Mouse (Mus musculus) embryonic facial prominence, embryonic 12.5 days (tissue): ENCODE results near the gene Phf7. TPM values are rescaled to one million over a fixed set of nuclear protein-coding genes. Genes with fewer than 3 reads are reported as not detected.

Source experiments
- ATAC-seq: fragments of 200-750 bp; cut with Nextera tagmentation; 2 replicates; pipeline ENCODE4 v1.8.0; 2017; ENCODE audit not compliant: insufficient number of reproducible peaks, insufficient read depth, low FRiP score, low TSS enrichment
- H3K27ac ChIP-seq: fragments of 300-500 bp; sonication (generic); 2 replicates; pipeline ENCODE4 v1.5.1; 2016; ENCODE audit warnings: mild to moderate bottlenecking
- H3K27me3 ChIP-seq: fragments of 300-500 bp; sonication (generic); 2 replicates; pipeline ENCODE4 v1.6.1; 2016; ENCODE audit warnings: mild to moderate bottlenecking, moderate library complexity
- H3K36me3 ChIP-seq: fragments of 300-500 bp; sonication (generic); 2 replicates; pipeline ENCODE4 v1.6.1; 2016; ENCODE audit warnings: mild to moderate bottlenecking
- H3K4me1 ChIP-seq: fragments of 300-500 bp; sonication (generic); 2 replicates; pipeline ENCODE4 v1.6.1; 2016
- H3K4me2 ChIP-seq: fragments of 300-500 bp; sonication (generic); replicated peaks from 2 replicates; pipeline ENCODE4 v1.6.1; 2016; ENCODE audit warnings: mild to moderate bottlenecking, moderate library complexity
- H3K4me3 ChIP-seq: fragments of 300-500 bp; sonication (generic); 2 replicates; pipeline ENCODE4 v1.5.1; 2016; ENCODE audit warnings: mild to moderate bottlenecking
- H3K9ac ChIP-seq: fragments of 300-500 bp; sonication (generic); 2 replicates; pipeline ENCODE4 v1.6.1; 2016; ENCODE audit warnings: mild to moderate bottlenecking, moderate library complexity
- H3K9me3 ChIP-seq: fragments of 300-500 bp; sonication (generic); 2 replicates; pipeline ENCODE4 v1.6.1; 2016; ENCODE audit warnings: mild to moderate bottlenecking, moderate library complexity
- WGBS: fragments of 180-500 bp; shearing (Covaris S2); methylation state at CpG from one replicate; pipeline ENCODE4 v1.1.7; 2016; 5-methylcytosine and 5-hydroxymethylcytosine counted together
- polyA plus RNA-seq: library from polyadenylated mRNA; unstranded; fragments of >200 nt; fragmentation: Nextera tagmentation; extraction: Ambion mirVana; gene quantifications from 2 replicates; pipeline ENCODE4 v1.2.1, GENCODE M21; 2016

The Phf7 gene
- polyA plus RNA-seq = 13.1 and 13.6 TPM in 2 replicates

DNA sequence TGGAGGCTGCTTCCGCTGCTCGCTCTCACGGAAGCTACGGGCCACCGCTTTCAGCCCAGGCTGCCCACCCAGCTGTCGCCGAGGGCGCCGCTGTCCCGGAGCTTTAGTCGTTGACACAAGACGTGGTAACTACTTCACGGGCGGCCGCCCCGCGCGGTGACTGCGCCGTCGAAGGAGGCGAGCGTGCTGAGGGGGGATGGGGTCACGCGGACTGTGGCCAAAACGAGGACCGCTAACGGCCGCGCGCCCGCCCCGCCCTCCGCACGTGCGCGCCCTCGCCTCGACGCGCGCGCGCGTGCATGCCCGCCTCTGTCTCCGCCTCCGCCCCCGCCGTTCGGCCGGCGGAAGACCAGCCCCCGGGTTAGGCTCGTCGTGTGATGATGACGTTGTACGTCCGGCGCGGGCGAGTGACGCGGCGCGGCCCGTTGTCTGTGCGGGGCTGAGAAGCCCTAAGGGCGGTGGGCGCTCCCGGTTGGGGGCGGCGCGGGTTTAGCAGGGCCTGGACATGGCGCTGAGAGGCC is at the start of gene Phf7, which contains the start of gene Bap1:
Gene Phf7, minus strand, starts transcription at position 234 of the 521 bp plus-strand sequence.
Gene Bap1, plus strand, starts transcription at position 367 of the 521 bp plus-strand sequence.
- Histone ChIP-seq H3K36me3 (peaks cover 35% of the 10 kb centered on the region), H3K9ac (peak within 1 kb of the TSS; percentile 98), H3K27ac (peak within 1 kb of the TSS; percentile 91), H3K9me3 (no peaks in the 10 kb centered on the region), H3K4me2 (peak within 1 kb of the TSS; percentile 85), H3K4me3 (peak within 1 kb of the TSS; percentile 82), H3K27me3 (no peaks in the 10 kb centered on the region), H3K4me1 (peaks cover 11% of the 10 kb centered on the region)
- ATAC-seq = peak; percentile 87
- WGBS = under 1% methylated on average over 75 of the region's 75 CpGs

DNA sequence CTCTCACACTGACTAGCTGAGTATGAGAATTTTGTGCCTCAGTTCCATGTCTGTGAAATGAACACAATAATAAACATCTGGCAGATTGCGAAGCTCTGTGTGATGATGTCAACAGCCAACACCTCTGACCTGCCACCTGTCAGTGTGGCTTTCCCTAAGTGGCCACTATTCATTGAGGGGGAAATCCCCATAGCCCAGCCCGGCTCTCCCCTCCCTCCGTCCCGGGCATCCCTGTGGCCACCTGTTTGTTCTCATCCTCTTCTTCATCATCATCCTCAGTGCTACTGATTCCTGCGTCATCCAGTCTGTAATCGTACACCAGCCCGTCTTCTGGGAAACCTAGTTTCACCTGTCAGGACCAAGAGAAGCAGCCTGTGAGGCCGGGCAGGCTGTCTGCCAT is 34.6 kb upstream of the Phf7 start:
- Histone ChIP-seq H3K27ac (no peak overlapping the region), H3K36me3 (no peaks in the 10 kb centered on the region), H3K4me1 (no peaks in the 10 kb centered on the region), H3K4me3 (no peak overlapping the region), H3K9me3 (no peaks in the 10 kb centered on the region), H3K4me2 (no peak overlapping the region), H3K9ac (no peak overlapping the region), H3K27me3 (no peaks in the 10 kb centered on the region)
- no peak for ATAC-seq
- WGBS = 78% methylated on average over 8 of the region's 8 CpGs

GRCm38 (mm10) chr14:31272164-31272563 is 21.0 kb upstream of the Phf7 start:
- no peak for ATAC-seq

DNA sequence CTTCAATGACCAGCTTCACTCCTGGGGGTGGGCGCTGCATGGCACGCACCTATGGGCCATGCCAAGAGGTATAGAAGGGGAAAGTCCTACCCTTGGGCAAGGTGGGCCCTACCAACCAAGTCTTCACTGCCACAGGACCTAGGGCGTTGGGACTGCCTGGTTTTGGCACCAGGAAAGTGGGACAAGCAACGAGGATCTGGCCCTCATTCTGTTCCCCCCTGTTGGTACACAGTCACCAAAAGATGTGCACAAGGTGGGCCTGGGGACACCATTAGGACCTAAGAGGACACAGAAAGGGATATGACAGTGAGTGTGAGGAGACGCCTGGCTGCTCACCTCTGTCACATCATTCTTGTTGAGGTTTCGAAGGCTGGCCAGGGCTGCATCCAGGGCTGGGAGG is 20.0 kb upstream of the Phf7 start:
- Histone ChIP-seq H3K36me3 (no peaks in the 10 kb centered on the region), H3K4me3 (no peak overlapping the region), H3K4me2 (no peak overlapping the region), H3K9me3 (no peaks in the 10 kb centered on the region), H3K4me1 (peaks cover 15% of the 10 kb centered on the region), H3K9ac (no peak overlapping the region), H3K27ac (no peak overlapping the region), H3K27me3 (no peaks in the 10 kb centered on the region)
- ATAC-seq = no peak
- WGBS = 86% methylated on average over 6 of the region's 6 CpGs

More at GRCm38 (mm10) chr14:31272164-31272563, 21.0 kb upstream of the Phf7 start:
- no peak overlapping the region for H3K9ac ChIP-seq
- H3K27ac ChIP-seq = no peak overlapping the region
- H3K36me3 ChIP-seq = no peaks in the 10 kb centered on the region
- H3K9me3 ChIP-seq = no peaks in the 10 kb centered on the region
- no peak overlapping the region for H3K4me3 ChIP-seq
- H3K4me1 ChIP-seq = peaks cover 15% of the 10 kb centered on the region
- no peak overlapping the region for H3K4me2 ChIP-seq
- H3K27me3 ChIP-seq = no peaks in the 10 kb centered on the region
- 25% methylated on average over 7 of the region's 7 CpGs for WGBS

GRCm38 (mm10) chr14:31269456-31270100 is 18.5 kb upstream of the Phf7 start:
- ATAC-seq = peak; percentile 87
- no peaks in the 10 kb centered on the region for H3K9me3 ChIP-seq
- H3K4me1 ChIP-seq = peaks cover 15% of the 10 kb centered on the region
- H3K36me3 ChIP-seq = no peaks in the 10 kb centered on the region
- H3K9ac ChIP-seq = peak overlapping the region; percentile 24
- no peaks in the 10 kb centered on the region for H3K27me3 ChIP-seq
- H3K27ac ChIP-seq = peak overlapping the region; percentile 46; the same call in 1 of the 2 replicates
- H3K4me3 ChIP-seq = peak overlapping the region; percentile 31
- peak overlapping the region; percentile 53 for H3K4me2 ChIP-seq
- WGBS = 15% methylated on average over 26 of the region's 28 CpGs

GRCm38 (mm10) chr14:31268301-31269001 is 17.3 kb upstream of the Phf7 start:
- no peak for ATAC-seq
- Histone ChIP-seq H3K4me2 (peak overlapping the region; percentile 53), H3K27me3 (no peaks in the 10 kb centered on the region), H3K36me3 (no peaks in the 10 kb centered on the region), H3K27ac (no peak overlapping the region; the same call in 1 of the 2 replicates), H3K9ac (peak overlapping the region; percentile 8; the same call in 1 of the 2 replicates), H3K4me1 (peaks cover 15% of the 10 kb centered on the region), H3K9me3 (no peaks in the 10 kb centered on the region), H3K4me3 (peak overlapping the region; percentile 31; the same call in 1 of the 2 replicates)
- 64% methylated on average over 9 of the region's 9 CpGs for WGBS

GRCm38 (mm10) chr14:31267649-31268048 is 16.5 kb upstream of the Phf7 start:
- Histone ChIP-seq H3K4me3 (no peak overlapping the region), H3K36me3 (no peaks in the 10 kb centered on the region), H3K27ac (no peak overlapping the region), H3K9ac (no peak overlapping the region), H3K4me1 (peaks cover 15% of the 10 kb centered on the region), H3K9me3 (no peaks in the 10 kb centered on the region), H3K27me3 (no peaks in the 10 kb centered on the region), H3K4me2 (no peak overlapping the region)
- 84% methylated on average over 11 of the region's 11 CpGs for WGBS
- ATAC-seq = no peak

DNA sequence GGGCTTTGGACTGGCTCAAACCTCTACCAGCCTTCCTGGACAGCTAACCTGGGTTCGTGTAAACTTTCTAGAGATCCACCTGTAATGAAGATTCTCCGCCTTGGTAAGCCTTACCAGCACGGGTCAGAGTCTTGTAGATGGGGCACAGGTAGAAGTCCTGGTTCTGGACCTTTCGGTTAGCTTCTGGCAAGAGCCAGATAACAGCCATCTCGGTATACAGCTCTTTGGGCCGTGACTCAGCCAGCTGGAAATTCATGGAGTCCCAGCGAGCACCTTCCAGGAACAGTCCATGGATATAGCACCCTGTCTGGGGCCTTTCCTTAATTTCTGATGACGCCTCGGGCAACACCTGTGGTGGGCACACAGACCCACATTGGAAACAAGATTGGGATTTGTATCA is 9.8 kb upstream of the Phf7 start:
- 89% methylated on average over 9 of the region's 9 CpGs for WGBS
- peaks cover 59% of the 10 kb centered on the region for H3K36me3 ChIP-seq
- no peak overlapping the region for H3K4me3 ChIP-seq
- no peak overlapping the region for H3K4me2 ChIP-seq
- no peak overlapping the region for H3K27ac ChIP-seq
- no peaks in the 10 kb centered on the region for H3K27me3 ChIP-seq
- no peak for ATAC-seq
- H3K4me1 ChIP-seq = no peaks in the 10 kb centered on the region
- H3K9me3 ChIP-seq = no peaks in the 10 kb centered on the region
- H3K9ac ChIP-seq = no peak overlapping the region

DNA sequence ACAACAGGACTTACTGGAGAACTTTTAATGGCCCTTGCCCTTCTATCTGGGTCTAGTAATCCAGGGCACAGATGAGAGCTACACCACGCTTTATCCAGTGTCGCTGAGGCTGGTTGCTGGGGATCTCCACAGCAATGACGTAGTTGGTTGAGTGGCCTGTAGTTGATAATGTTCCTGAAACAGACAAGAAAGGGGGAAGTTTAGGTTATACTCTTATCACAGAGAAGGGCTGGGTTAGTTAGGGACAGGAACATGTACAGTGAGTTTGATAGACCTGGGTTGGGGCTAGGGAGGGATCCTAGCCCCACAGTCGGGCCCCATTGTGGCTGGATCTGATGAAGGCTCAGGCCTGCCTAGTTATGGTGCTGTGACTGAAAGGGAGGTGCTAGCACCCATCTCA is 9.3 kb upstream of the Phf7 start:
- no peak overlapping the region for H3K4me2 ChIP-seq
- peaks cover 64% of the 10 kb centered on the region for H3K36me3 ChIP-seq

DNA sequence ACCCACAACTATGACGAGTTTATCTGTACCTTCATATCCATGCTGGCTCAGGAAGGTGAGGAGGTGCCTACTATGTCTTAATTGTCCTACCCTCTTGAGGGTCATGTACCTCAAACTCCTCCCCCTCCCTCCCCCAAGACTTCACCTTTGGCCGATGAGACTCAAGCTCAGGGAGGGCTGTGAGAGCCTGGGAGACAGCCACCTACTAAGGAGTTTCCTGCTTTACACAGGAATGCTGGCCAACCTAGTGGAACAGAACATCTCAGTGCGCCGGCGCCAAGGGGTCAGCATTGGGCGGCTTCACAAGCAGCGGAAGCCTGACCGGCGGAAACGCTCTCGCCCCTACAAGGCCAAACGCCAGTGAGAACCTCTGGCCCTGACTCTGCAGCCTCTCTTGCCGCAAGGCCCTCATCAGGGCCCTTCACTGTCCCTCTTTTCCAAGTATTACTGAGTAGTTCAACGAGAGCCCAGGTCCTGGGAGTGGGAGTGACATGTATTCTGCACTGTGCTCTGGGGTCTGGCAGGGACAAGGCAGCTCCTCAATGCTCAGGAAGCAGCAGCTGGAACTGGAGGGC is 7.4 kb upstream of the Phf7 start:
- no peak for ATAC-seq
- Histone ChIP-seq H3K9me3 (no peaks in the 10 kb centered on the region), H3K27me3 (no peaks in the 10 kb centered on the region), H3K4me2 (no peak overlapping the region), H3K27ac (no peak overlapping the region), H3K36me3 (peaks cover 82% of the 10 kb centered on the region), H3K9ac (no peak overlapping the region), H3K4me1 (no peaks in the 10 kb centered on the region), H3K4me3 (no peak overlapping the region)
- 94% methylated on average over 14 of the region's 14 CpGs for WGBS

More for the DNA sequence above, 9.3 kb upstream of the Phf7 start:
- 95% methylated on average over 4 of the region's 4 CpGs for WGBS
- no peak overlapping the region for H3K4me3 ChIP-seq
- no peaks in the 10 kb centered on the region for H3K4me1 ChIP-seq
- H3K9ac ChIP-seq = no peak overlapping the region
- no peak for ATAC-seq
- H3K27ac ChIP-seq = no peak overlapping the region
- H3K9me3 ChIP-seq = no peaks in the 10 kb centered on the region
- H3K27me3 ChIP-seq = no peaks in the 10 kb centered on the region

- Histone ChIP-seq H3K9ac (peak overlapping the region; percentile 98), H3K36me3 (peaks cover 45% of the 10 kb centered on the region), H3K4me1 (peaks cover 11% of the 10 kb centered on the region), H3K9me3 (no peaks in the 10 kb centered on the region), H3K4me2 (peak overlapping the region; percentile 85), H3K4me3 (peak overlapping the region; percentile 82), H3K27me3 (no peaks in the 10 kb centered on the region), H3K27ac (no peak overlapping the region)
- 85% methylated on average over 5 of the region's 5 CpGs for WGBS
- ATAC-seq = no peak
These were observed 974 bp upstream of the Phf7 start for GRCm38 (mm10) chr14:31252091-31252490.
